Mouse (Mus musculus): ENCODE data around the gene Ly6g5c. TPM values are rescaled to one million over a fixed set of nuclear protein-coding genes. Genes with fewer than 3 reads are reported as not detected.
A peak's percentile ranks its signal among the peaks of the same experiment; 100 is the strongest.

Gene Ly6g5c
- total RNA-seq (2021) = not detected
- long read RNA-seq, experiment 1 = 0 reads
- long read RNA-seq, experiment 2 = 0 reads

DNA sequence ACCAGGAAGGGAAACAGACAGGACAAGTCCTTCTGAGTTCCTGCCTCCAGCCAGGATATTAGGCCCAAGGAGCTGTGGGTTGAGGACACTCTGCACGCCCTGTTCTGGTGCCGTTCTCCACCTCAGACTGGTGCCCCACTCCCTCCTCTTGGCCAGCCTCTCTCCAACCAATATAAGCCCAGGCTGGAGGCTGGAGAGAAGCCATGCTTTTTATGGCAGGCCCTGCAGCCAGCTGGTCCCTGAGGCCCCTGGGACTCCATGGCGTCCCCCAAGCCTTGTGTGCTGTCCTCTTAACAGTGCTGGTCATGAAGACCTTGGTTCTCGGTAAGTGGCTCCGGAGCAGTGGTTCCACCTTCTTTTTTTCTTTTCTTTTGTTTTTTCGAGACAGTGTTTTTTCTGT lies at the start of gene Ly6g5c:
TSS of gene Ly6g5c (plus strand) at position 183 of the 400 bp plus-strand sequence.
- intact Hi-C loops (cut with DNase I; ENCODE audit: low total_unique reads) = no loop called here
- DNase-seq = no peak

DNA sequence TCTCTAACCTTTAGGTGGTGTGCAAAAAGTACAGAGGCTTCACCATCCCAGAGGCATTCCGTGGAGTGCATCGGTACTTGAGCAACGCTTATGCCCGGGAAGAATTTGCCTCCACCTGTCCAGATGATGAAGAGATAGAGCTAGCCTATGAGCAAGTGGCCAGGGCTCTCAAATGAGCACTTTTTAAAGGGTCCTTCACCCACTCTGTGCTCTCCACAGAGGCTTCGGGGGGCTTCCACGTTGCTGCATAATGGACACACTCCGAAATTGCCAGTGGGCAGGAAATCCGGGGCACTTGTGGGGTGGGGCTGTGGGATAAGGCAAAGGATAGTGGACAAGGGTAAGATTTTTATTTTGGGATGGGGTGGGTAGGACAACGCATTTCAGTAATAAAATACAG lies 49.8 kb upstream of the Ly6g5c start:
- no peak for DNase-seq
- intact Hi-C loops (cut with DNase I; ENCODE audit: low total_unique reads) = loop anchor here (2.0 kb wide), 1 partner anchor 38 kb away; no protein-coding TSS in a partner anchor

DNA sequence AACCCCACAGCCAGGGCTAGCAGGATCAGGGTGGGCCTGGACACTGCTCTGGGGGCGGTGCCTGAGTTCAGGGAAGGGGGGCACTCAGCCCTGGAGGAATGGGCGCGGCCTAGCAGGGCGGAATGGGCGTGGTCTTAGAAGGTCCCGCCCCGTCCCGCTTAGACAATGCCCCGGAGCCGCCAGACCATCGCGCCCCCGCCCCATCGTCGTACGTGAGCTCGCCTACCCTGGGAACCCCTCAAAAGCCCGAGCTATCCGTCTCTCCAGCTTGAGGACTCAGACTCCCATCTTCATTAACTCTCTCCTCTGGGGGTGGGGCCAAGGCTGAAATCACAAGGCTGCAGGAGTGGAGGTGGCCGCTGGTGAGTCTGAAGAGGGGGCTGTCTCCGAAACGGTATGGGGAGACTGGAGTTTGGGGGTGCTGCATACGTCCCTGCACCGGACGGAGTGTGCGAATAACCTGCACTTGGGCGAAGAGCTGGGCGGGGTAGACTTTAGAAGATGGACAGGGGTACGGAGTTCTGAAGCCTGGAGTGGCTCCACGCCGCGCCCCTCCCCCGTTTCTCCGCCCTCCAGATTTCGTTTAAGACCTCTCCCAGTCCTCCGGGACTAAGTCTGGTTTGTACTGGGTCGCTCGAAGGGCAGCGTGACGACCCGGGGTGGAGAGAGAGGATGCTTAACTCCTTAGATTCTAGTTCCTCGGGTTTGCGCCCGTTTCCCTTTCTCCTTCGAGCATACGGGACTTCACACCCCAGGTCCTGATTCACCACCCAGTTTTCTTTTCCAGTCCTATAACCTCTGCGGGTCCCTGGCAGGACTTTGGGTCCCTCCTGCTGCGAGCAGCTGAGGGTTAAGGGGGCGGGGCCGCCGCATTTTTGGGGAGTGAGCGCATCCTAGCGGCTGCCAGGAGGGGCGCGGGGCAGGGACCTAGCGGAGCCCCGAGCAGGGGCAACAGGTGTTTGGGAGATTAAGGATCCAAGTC lies 48.9 kb upstream of the Ly6g5c start, which contains the start of gene Ddah2:
TSS of gene Ddah2 (plus strand) at position 125 of the 982 bp plus-strand sequence.
- intact Hi-C loops (cut with DNase I; ENCODE audit: low total_unique reads) = loop anchor here (2.0 kb wide), 1 partner anchor 38 kb away; no protein-coding TSS in a partner anchor
- DNase-seq = peak; percentile 93

GRCm38 (mm10) chr17:35060071-35060470 lies 48.0 kb upstream of the Ly6g5c start:
- intact Hi-C loops (cut with DNase I; ENCODE audit: low total_unique reads) = no loop called here
- no peak for DNase-seq

- DNase-seq = no peak
- intact Hi-C loops (cut with DNase I; ENCODE audit: low total_unique reads) = no loop called here
Observed at GRCm38 (mm10) chr17:35060737-35061297, 47.3 kb upstream of the Ly6g5c start.

- intact Hi-C loops (cut with DNase I; ENCODE audit: low total_unique reads) = no loop called here
- DNase-seq = no peak
Observed at GRCm38 (mm10) chr17:35061299-35061698, 46.8 kb upstream of the Ly6g5c start.

- intact Hi-C loops (cut with DNase I; ENCODE audit: low total_unique reads) = no loop called here
- DNase-seq = no peak
Observed at GRCm38 (mm10) chr17:35063466-35063865, 44.6 kb upstream of the Ly6g5c start.

- DNase-seq = no peak
- intact Hi-C loops (cut with DNase I; ENCODE audit: low total_unique reads) = no loop called here
Observed at GRCm38 (mm10) chr17:35064378-35064877, 43.7 kb upstream of the Ly6g5c start.

DNA sequence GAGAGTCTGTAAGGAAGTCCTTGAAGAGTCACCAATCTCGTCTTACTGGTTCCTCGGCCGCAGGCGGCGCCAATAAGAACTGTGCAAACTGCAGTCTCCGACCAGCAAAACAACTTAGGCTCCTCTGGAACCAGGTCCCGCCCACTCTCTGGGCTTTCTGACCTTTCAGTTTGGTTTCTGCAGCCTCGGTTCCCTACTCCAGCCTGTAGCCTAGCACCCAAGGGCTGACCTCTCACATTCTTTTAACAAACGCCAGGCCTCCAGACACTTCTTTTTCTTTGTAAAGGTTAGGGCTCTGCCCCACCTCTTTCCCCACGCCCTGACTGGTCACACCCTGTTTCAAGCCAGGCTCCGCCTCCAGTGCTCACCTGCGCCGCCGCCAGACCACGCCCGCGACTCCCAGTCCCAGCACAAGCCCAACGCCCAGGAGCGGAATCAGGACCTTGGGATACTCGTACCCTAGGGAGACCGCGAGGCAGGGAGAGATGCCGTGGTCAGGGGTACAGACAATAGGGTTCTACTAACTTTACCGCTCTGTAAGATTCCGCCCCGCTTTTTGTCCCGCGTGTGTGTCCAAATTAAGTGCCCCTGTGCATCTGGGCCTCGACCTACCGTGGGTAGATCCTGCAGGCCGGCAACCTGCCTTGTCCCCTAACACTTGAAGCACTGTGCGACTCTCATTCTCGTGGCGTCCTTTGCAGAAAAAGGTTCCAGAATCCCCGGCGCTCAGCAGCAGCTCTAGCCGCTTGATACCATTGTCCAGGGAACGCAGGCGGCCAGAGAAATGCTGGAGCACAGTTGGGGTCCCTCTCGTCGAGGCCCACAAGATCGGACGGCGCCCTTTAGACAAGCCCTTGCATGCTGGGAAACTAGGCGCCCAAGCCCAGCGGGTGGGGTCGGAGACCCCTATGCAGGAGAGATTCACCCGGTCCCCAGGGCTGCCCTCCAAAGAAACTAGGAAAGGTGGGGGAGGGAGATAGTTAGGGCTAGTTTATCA lies 42.8 kb upstream of the Ly6g5c start, which contains the start of gene Ly6g6c:
TSS of gene Ly6g6c (plus strand) at position 438 of the 997 bp plus-strand sequence.
- intact Hi-C loops (cut with DNase I; ENCODE audit: low total_unique reads) = no loop called here

GRCm38 (mm10) chr17:35066084-35066483 lies 42.0 kb upstream of the Ly6g5c start, which contains the start of gene Mpig6b:
Mpig6b (minus strand) TSS chr17:35066184.
- intact Hi-C loops (cut with DNase I; ENCODE audit: low total_unique reads) = no loop called here
- no peak for DNase-seq

More for the DNA sequence above, 42.8 kb upstream of the Ly6g5c start, which contains the start of gene Ly6g6c:
- peak; percentile 51 for DNase-seq

GRCm38 (mm10) chr17:35068213-35068914 lies 39.7 kb upstream of the Ly6g5c start:
- no peak for DNase-seq
- intact Hi-C loops (cut with DNase I; ENCODE audit: low total_unique reads) = no loop called here

DNA sequence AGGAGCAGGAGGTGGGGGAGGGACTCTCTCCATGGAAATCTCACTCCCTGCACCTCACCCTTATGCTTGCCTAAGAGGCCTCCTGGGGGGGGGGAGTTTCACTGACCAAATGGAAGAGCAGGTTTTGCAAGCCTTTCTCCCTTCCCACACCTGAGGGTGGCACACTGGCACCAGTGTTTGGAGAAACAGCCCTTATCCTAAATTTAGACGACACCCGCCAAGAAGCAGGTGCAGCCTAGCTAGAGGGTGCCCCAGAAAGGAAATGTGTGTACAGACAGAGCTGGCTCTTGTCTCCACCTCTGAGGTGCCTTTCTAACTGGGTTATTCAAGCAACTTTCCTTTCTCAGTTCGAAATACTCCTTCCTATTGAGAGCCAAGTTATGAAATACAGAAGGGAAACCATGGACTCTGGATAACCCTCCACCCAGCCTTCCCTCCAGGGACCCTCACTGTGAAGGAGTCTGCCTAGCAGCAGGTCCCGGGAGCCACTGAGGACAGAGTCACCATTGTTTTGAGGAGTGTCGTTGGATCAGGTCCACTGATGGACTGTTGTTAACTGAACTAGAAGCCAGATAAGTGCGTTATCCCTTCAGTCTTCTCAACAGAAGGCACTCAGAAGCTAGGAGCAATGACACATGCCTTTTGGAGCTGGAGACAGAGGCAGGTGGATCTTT lies 37.4 kb upstream of the Ly6g5c start:
- intact Hi-C loops (cut with DNase I; ENCODE audit: low total_unique reads) = no loop called here
- no peak for DNase-seq

- intact Hi-C loops (cut with DNase I; ENCODE audit: low total_unique reads) = no loop called here
Observed at GRCm38 (mm10) chr17:35071454-35071853, 36.6 kb upstream of the Ly6g5c start.

GRCm38 (mm10) chr17:35074097-35074496 lies 34.0 kb upstream of the Ly6g5c start:
- intact Hi-C loops (cut with DNase I; ENCODE audit: low total_unique reads) = no loop called here
- DNase-seq = no peak

More at GRCm38 (mm10) chr17:35071454-35071853, 36.6 kb upstream of the Ly6g5c start:
- DNase-seq = no peak

DNA sequence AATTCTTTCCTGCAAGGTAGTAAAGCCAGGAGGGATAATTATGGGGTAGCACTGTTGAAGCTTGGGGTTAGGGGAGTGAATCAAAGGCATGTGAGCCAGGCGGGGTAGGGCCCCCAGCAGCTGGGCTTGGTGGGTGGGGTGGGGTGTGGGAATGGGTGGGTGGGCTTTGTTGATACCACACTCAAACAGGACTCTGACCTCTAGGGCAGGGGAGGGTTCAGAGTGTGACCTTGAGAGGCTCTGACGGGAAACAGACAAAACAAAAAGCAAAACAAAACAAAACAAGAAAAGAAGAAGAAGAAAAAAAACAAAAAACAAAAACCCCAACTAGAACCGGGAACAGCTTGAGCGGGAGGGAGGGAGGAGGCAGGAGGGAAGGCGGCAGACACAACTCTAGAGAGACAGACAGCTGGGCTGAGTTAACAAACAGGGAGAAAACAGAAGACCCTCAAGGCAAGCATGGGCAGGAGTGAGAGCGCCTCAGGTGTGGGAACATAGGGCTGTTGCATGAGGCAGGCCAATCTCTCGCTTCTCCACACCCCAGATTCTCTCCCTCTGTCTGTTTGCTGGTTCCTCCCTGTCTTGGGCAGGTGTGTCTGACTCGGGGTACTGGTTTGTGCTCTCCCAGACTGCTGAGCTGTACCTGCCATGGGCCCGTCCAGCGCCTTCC lies 31.4 kb upstream of the Ly6g5c start, which contains the start of gene Ly6g6e:
TSS of gene Ly6g6e (plus strand) at position 396 of the 670 bp plus-strand sequence.
- intact Hi-C loops (cut with DNase I; ENCODE audit: low total_unique reads) = no loop called here
- no peak for DNase-seq

- no peak for DNase-seq
- intact Hi-C loops (cut with DNase I; ENCODE audit: low total_unique reads) = no loop called here
Observed at GRCm38 (mm10) chr17:35077285-35077684, 30.8 kb upstream of the Ly6g5c start.

DNA sequence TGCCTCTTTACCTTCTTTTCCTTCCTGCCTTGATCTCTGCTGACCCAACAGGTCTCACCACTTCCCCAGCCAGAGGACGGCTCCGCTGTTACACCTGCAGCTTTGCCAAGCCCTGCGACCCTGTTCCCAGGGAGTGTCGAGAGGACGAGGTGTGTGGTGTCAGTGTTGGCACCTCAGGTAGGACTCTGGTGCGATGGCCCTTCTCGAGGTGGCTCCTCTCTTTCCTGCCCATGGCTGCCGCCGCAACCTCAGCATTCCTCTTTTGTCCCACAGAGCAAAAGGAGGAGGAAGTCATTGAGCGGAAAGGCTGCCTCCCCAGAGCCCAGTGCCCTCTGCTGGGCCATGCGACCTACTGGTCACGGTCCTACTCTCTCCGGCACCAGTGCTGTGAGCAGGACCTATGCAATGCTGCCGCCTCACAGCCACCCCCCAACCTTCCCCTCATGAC lies 30.3 kb upstream of the Ly6g5c start, which contains the start of gene Ly6g6d:
TSS of gene Ly6g6d (minus strand) at position 280 of the 448 bp plus-strand sequence.
- intact Hi-C loops (cut with DNase I; ENCODE audit: low total_unique reads) = no loop called here

More for the DNA sequence above, 30.3 kb upstream of the Ly6g5c start, which contains the start of gene Ly6g6d:
- DNase-seq = peak; percentile 49
